Mouse (Mus musculus) limb, embryonic 13.5 days (tissue): ENCODE results near the gene Fuk. TPM values are rescaled to one million over a fixed set of nuclear protein-coding genes. Genes with fewer than 3 reads are reported as not detected.
"Not testable (repeated sequence)": the region's sequence is repeated elsewhere in the genome, so short reads cannot be mapped to it uniquely, and the experiment has no call there.

ENCODE experiments used
- ATAC-seq: fragments of 200-750 bp; cut with Nextera tagmentation; 2 replicates; pipeline ENCODE4 v1.8.0; 2017; ENCODE audit warnings: low read depth, moderate number of reproducible peaks, moderate TSS enrichment; ENCODE audit not compliant: low FRiP score
- H3K27ac ChIP-seq: fragments of 300-500 bp; sonication (generic); 2 replicates; pipeline ENCODE4 v1.5.1; 2015; ENCODE audit warnings: inconsistent platforms, mild to moderate bottlenecking, moderate library complexity
- H3K27me3 ChIP-seq: fragments of 300-500 bp; sonication (generic); 2 replicates; pipeline ENCODE4 v1.6.1; 2015; ENCODE audit warnings: mild to moderate bottlenecking, inconsistent platforms
- H3K36me3 ChIP-seq: fragments of 300-500 bp; sonication (generic); 2 replicates; pipeline ENCODE4 v1.6.1; 2015; ENCODE audit warnings: inconsistent platforms, mild to moderate bottlenecking, moderate library complexity
- H3K4me1 ChIP-seq: fragments of 300-500 bp; sonication (generic); 2 replicates; pipeline ENCODE4 v1.6.1; 2015; ENCODE audit warnings: inconsistent platforms
- H3K4me2 ChIP-seq: fragments of 300-500 bp; sonication (generic); replicated peaks from 2 replicates; pipeline ENCODE4 v1.6.1; 2015; ENCODE audit warnings: inconsistent platforms, mild to moderate bottlenecking, moderate library complexity
- H3K4me3 ChIP-seq: fragments of 300-500 bp; sonication (generic); 2 replicates; pipeline ENCODE4 v1.5.1; 2015; ENCODE audit warnings: moderate library complexity, mild to moderate bottlenecking, inconsistent platforms
- H3K9ac ChIP-seq: fragments of 300-500 bp; sonication (generic); 2 replicates; pipeline ENCODE4 v1.6.1; 2015; ENCODE audit warnings: mild to moderate bottlenecking, inconsistent platforms
- H3K9me3 ChIP-seq: fragments of 300-500 bp; sonication (generic); 2 replicates; pipeline ENCODE4 v1.6.1; 2016; ENCODE audit warnings: inconsistent platforms
- WGBS: fragments of 180-500 bp; shearing (Covaris S2); methylation state at CpG from one replicate; pipeline ENCODE4 v1.1.7; 2015; 5-methylcytosine and 5-hydroxymethylcytosine counted together
- polyA plus RNA-seq: library from polyadenylated mRNA; unstranded; fragments of >200 nt; fragmentation: Nextera tagmentation; extraction: Ambion mirVana; gene quantifications from 2 replicates; pipeline ENCODE4 v1.2.1, GENCODE M21; 2015

The Fuk gene
- polyA plus RNA-seq, 1 experiment from 2014 or later, result 16.1 TPM

GRCm38 (mm10) chr8:110856073-110856472 is 46.2 kb downstream of the Fuk start:
- H3K36me3 ChIP-seq, result peaks cover 96% of the 10 kb centered on the region
- H3K9ac ChIP-seq, H3K27me3 ChIP-seq, H3K4me3 ChIP-seq, H3K4me1 ChIP-seq, H3K9me3 ChIP-seq, H3K27ac ChIP-seq, ATAC-seq, H3K4me2 ChIP-seq: not testable (repeated sequence)
- 93% methylated on average over 4 of the region's 4 CpGs for WGBS

- no peak overlapping the region for H3K4me2 ChIP-seq
- no peak overlapping the region for H3K9ac ChIP-seq
- peaks cover 68% of the 10 kb centered on the region for H3K36me3 ChIP-seq
- no peak overlapping the region for H3K4me3 ChIP-seq
- H3K27ac ChIP-seq, result no peak overlapping the region
- 93% methylated on average over 10 of the region's 10 CpGs for WGBS
- H3K27me3 ChIP-seq, result no peaks in the 10 kb centered on the region
- no peak for ATAC-seq
- no peaks in the 10 kb centered on the region for H3K9me3 ChIP-seq
- peaks cover 11% of the 10 kb centered on the region for H3K4me1 ChIP-seq
Measured at GRCm38 (mm10) chr8:110851186-110851585, 51.1 kb downstream of the Fuk start.

GRCm38 (mm10) chr8:110847645-110848495 is 54.4 kb downstream of the Fuk start:
- no peaks in the 10 kb centered on the region for H3K27me3 ChIP-seq
- H3K36me3 ChIP-seq, result peaks cover 56% of the 10 kb centered on the region
- H3K9me3 ChIP-seq, result no peaks in the 10 kb centered on the region
- H3K4me1 ChIP-seq, result peaks cover 30% of the 10 kb centered on the region
- peak overlapping the region; percentile 89 for H3K4me3 ChIP-seq
- WGBS, result 56% methylated on average over 14 of the region's 14 CpGs
- ATAC-seq, result no peak
- peak overlapping the region; percentile 92 for H3K4me2 ChIP-seq
- H3K9ac ChIP-seq, result peak overlapping the region; percentile 86
- H3K27ac ChIP-seq, result no peak overlapping the region

GRCm38 (mm10) chr8:110847171-110847549 is 55.1 kb downstream of the Fuk start:
- Histone ChIP-seq H3K27me3 (no peaks in the 10 kb centered on the region), H3K4me1 (peaks cover 30% of the 10 kb centered on the region), H3K9me3 (no peaks in the 10 kb centered on the region), H3K27ac (no peak overlapping the region; the same call in 1 of the 2 replicates), H3K4me3 (peak overlapping the region; percentile 89), H3K9ac (peak overlapping the region; percentile 86), H3K36me3 (peaks cover 56% of the 10 kb centered on the region), H3K4me2 (peak overlapping the region; percentile 92)
- no peak for ATAC-seq
- WGBS, result 2% methylated on average over 13 of the region's 13 CpGs

DNA sequence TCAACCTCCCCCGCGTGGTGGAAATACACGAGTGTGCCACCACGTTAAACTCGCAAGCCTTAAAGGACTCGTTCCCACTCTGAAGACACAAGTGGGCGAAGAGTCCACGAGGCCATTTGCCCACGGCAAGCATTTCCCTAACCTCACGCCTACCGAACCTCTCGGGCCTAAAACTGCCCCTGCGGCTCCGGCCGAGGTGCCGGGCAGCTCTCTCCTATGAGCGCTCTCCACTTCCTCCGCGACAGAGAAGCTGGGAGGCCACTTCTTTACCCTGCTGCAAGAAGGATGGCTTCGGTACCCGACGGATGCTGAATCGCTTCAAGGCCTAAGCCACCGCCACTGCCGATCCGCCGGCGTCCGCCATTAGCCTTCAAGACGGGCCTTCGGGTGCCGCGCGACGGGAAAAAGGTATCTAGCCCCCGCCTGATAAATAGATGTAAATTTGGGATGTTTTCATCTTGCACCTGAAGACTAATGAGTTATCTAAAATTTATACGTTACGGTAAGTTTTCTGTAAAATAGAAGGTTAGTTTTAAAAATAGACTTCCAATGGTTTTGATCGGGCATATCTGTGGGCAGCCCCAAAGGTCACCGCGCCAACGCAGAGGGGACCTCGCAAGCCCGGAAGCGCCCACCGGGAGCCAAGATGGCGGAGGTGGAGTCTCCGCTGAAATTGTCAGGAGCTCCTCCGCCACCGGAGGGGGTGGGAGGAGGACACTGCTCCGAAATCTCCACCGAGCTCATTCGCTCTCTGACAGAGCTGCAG is 55.7 kb downstream of the Fuk start, which contains the start of the genes Cog4 and Sf3b3:
Gene Cog4 (plus strand): TSS at position 196 of the 766 bp plus-strand sequence.
Gene Sf3b3 (minus strand): TSS at position 383 of the 766 bp plus-strand sequence.
- no peaks in the 10 kb centered on the region for H3K27me3 ChIP-seq
- peaks cover 53% of the 10 kb centered on the region for H3K36me3 ChIP-seq
- H3K27ac ChIP-seq, result peak within 1 kb of the TSS; percentile 90
- peak within 1 kb of the TSS; percentile 89 for H3K4me3 ChIP-seq
- WGBS, result under 1% methylated on average over 53 of the region's 53 CpGs
- H3K4me2 ChIP-seq, result peak within 1 kb of the TSS; percentile 92
- H3K4me1 ChIP-seq, result peaks cover 30% of the 10 kb centered on the region
- peak within 1 kb of the TSS; percentile 97 for H3K9ac ChIP-seq
- peak; percentile 86 for ATAC-seq
- no peaks in the 10 kb centered on the region for H3K9me3 ChIP-seq

DNA sequence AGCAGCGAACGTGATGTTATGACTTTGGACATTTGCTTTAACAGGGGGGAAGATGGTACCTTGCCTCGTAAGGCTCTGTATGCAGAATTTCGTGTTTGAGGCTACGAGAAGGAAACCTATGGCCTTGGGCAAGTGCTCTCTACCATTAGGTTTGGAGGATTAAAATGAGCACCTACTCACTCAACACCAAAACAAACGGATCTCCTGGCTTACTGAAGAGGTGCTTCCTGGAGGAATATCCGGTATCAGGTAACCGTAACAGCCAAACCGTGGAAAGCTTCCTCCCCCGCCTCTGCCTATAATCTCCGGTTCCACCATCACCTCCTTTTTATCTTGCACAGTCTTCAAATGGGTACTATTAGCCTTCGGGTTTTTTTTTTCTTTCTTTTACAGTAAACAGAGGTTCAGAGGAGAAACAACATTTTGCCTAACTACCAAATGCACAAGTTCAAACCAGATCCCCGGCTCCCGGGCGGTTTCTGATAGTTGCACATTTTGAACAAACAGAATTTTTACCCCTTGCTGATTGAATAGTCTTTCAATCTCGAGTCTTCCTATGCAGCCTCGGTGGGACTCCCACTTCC is 56.4 kb downstream of the Fuk start:
- H3K4me2 ChIP-seq, result peak overlapping the region; percentile 92
- no peaks in the 10 kb centered on the region for H3K27me3 ChIP-seq
- peak overlapping the region; percentile 90; the same call in 1 of the 2 replicates for H3K27ac ChIP-seq
- H3K9me3 ChIP-seq, result no peaks in the 10 kb centered on the region
- peak overlapping the region; percentile 97 for H3K9ac ChIP-seq
- peaks cover 30% of the 10 kb centered on the region for H3K4me1 ChIP-seq
- peaks cover 53% of the 10 kb centered on the region for H3K36me3 ChIP-seq
- 8% methylated on average over 17 of the region's 17 CpGs for WGBS
- peak overlapping the region; percentile 89 for H3K4me3 ChIP-seq
- no peak for ATAC-seq

DNA sequence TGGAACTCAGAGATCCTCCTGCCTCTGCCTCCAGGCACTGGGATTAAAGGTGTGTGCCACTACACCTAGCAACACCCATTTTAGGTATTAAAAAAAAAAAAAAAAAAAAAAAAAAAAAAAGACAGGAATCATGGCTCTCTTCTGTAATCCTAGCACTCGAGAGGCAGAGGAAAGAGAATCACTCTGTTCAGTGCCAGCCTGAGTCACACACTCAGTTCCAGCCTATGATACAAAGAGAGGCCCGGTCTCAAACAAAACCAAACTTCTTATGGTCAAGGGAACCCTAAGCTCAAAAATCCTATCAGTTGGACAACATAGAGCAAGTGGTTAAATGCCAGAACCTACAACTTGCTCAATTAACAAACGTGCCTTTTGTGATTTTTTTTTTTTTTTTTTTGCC is 57.3 kb downstream of the Fuk start:
- 76% methylated on average over 3 of the region's 3 CpGs for WGBS
- Histone ChIP-seq H3K9me3 (no peaks in the 10 kb centered on the region), H3K4me2 (peak overlapping the region; percentile 92)

GRCm38 (mm10) chr8:110843207-110843606 is 59.1 kb downstream of the Fuk start:
- Histone ChIP-seq H3K4me2 (no peak overlapping the region), H3K36me3 (peaks cover 64% of the 10 kb centered on the region), H3K27ac (no peak overlapping the region), H3K27me3 (no peaks in the 10 kb centered on the region), H3K9me3 (no peaks in the 10 kb centered on the region), H3K9ac (no peak overlapping the region), H3K4me1 (peaks cover 26% of the 10 kb centered on the region), H3K4me3 (no peak overlapping the region)
- 79% methylated on average over 5 of the region's 5 CpGs for WGBS
- no peak for ATAC-seq

More for the DNA sequence above, 57.3 kb downstream of the Fuk start:
- Histone ChIP-seq H3K4me3 (peak overlapping the region; percentile 89), H3K9ac (no peak overlapping the region), H3K27ac (no peak overlapping the region), H3K36me3 (peaks cover 53% of the 10 kb centered on the region), H3K27me3 (no peaks in the 10 kb centered on the region), H3K4me1 (peaks cover 30% of the 10 kb centered on the region)
- no peak for ATAC-seq

GRCm38 (mm10) chr8:110842012-110842574 is 60.2 kb downstream of the Fuk start:
- no peak for ATAC-seq
- Histone ChIP-seq H3K4me2 (no peak overlapping the region), H3K36me3 (peaks cover 75% of the 10 kb centered on the region), H3K27ac (no peak overlapping the region), H3K9ac (no peak overlapping the region), H3K4me1 (peaks cover 18% of the 10 kb centered on the region), H3K27me3 (no peaks in the 10 kb centered on the region), H3K9me3 (no peaks in the 10 kb centered on the region), H3K4me3 (no peak overlapping the region)
- WGBS, result 93% methylated on average over 3 of the region's 3 CpGs
